Mouse (Mus musculus): Measurements from ENCODE around the gene Cfap52. TPM values are rescaled to one million over a fixed set of nuclear protein-coding genes. Genes with fewer than 3 reads are reported as not detected.

Cfap52 gene
- polyA plus RNA-seq, 1 experiment from 2014 or later, result 2.8 TPM

- no peak for ATAC-seq (ENCODE audit: low FRiP score)
Observed at GRCm38 (mm10) chr11:67973225-67973624, 7.8 kb upstream of the Cfap52 start.

GRCm38 (mm10) chr11:67972606-67973005 is 7.2 kb upstream of the Cfap52 start:
- 78% methylated on average over 1 of the region's 1 CpGs for WGBS
- no peak overlapping the region for H3K4me3 ChIP-seq (replicated peaks)
- H3K9ac ChIP-seq (replicated peaks), result no peak overlapping the region
- H3K27me3 ChIP-seq (replicated peaks), result no peaks in the 10 kb centered on the region
- no peak overlapping the region for H3K4me2 ChIP-seq
- H3K4me1 ChIP-seq, result peaks cover 5% of the 10 kb centered on the region
- no peak overlapping the region for H3K27ac ChIP-seq (replicated peaks)
- no peak for ATAC-seq (ENCODE audit: low FRiP score)
- H3K9me3 ChIP-seq (replicated peaks), result no peaks in the 10 kb centered on the region
- H3K36me3 ChIP-seq, result peaks cover 27% of the 10 kb centered on the region

More at GRCm38 (mm10) chr11:67973225-67973624, 7.8 kb upstream of the Cfap52 start:
- H3K36me3 ChIP-seq, result peaks cover 27% of the 10 kb centered on the region
- H3K9ac ChIP-seq (replicated peaks), result no peak overlapping the region
- no peaks in the 10 kb centered on the region for H3K27me3 ChIP-seq (replicated peaks)
- no peaks in the 10 kb centered on the region for H3K9me3 ChIP-seq (replicated peaks)
- H3K4me1 ChIP-seq, result no peaks in the 10 kb centered on the region
- WGBS, result 91% methylated on average over 5 of the region's 5 CpGs
- no peak overlapping the region for H3K27ac ChIP-seq (replicated peaks)
- H3K4me2 ChIP-seq, result no peak overlapping the region
- no peak overlapping the region for H3K4me3 ChIP-seq (replicated peaks)

DNA sequence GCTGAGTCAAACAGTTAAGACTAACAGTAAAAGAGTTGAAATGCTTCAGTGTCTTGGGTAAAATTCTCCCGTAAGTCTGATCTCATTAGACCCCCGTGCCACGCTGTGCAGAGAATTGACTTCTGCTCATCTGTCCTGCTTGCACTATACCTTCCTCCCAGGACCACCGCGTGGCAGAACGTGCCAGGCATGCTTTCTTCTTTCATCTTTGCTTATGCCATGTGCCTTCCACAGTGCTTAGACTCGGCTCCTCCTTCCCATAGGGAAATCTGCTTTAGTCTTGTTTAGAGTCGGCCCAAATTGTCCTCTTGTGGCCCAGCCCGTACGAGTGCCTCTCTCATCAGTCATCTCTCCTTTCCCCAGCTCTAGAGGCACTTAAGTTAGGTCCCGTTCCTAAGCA is 2.4 kb upstream of the Cfap52 start:
- no peaks in the 10 kb centered on the region for H3K9me3 ChIP-seq (replicated peaks)
- 74% methylated on average over 11 of the region's 11 CpGs for WGBS

DNA sequence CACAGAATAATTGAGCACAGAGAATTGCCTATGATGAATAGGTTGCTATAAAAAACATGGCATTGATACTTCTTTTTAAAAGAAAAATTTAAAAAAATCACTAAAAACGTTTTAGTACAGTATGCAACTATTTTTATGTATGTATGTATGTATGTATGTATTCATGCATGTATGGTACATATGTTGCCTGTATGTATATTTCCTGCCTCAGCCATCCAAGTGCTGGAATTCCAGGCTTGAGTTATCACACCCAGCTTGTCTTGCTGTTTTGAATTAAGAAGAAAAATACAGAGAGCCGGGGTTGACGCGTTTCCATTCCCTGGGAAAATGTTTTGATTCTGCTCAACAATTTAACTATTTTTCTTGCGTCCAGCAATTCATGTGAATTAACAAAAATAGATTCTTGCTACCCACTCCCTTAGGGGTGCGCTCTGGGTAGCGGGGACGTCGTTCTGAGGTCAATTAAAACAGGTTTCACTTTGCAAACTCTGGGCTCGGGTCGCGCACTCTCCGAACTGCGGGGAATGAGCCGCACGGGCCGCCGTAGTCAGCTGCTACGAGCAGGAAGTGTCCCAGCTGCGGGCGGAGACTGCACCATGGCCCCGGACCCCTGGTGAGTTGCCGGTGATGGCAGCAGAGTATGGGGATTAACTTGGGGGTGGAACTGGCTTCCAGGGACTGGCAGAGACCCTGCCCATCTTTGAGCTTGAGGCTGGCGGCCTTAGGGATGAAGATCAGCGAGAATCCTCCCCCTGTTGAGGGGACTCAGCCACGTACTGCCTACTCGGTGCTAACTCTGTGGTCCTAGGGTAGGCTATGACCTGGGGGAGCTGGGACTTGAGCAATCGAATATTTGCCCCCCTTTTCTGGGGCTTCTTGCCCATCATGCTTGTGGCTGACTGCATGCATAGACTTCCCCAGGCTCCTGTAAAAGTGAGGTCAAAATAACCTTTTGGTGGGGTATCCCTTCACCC is 741 bp upstream of the Cfap52 start, which contains the start of gene Stx8:
TSS of gene Stx8 (plus strand) at position 289 of the 974 bp plus-strand sequence.
- under 1% methylated on average over 28 of the region's 28 CpGs for WGBS
- peak within 1 kb of the TSS; percentile 56; the same call in 1 of the 2 replicates for H3K27ac ChIP-seq (replicated peaks)
- peak; percentile 75 for ATAC-seq (ENCODE audit: low FRiP score)
- H3K9ac ChIP-seq (replicated peaks), result peak within 1 kb of the TSS; percentile 79
- no peaks in the 10 kb centered on the region for H3K9me3 ChIP-seq (replicated peaks)
- no peaks in the 10 kb centered on the region for H3K27me3 ChIP-seq (replicated peaks)
- peak within 1 kb of the TSS; percentile 84 for H3K4me3 ChIP-seq (replicated peaks)
- peak within 1 kb of the TSS; percentile 88 for H3K4me2 ChIP-seq
- H3K4me1 ChIP-seq, result peaks cover 25% of the 10 kb centered on the region
- H3K36me3 ChIP-seq, result peaks cover 11% of the 10 kb centered on the region; the same call in 1 of the 2 replicates

More for the DNA sequence above, 2.4 kb upstream of the Cfap52 start:
- H3K9ac ChIP-seq (replicated peaks), result no peak overlapping the region
- ATAC-seq (ENCODE audit: low FRiP score), result no peak
- H3K4me2 ChIP-seq, result no peak overlapping the region
- H3K4me3 ChIP-seq (replicated peaks), result no peak overlapping the region
- H3K36me3 ChIP-seq, result peaks cover 15% of the 10 kb centered on the region
- peaks cover 25% of the 10 kb centered on the region for H3K4me1 ChIP-seq
- no peak overlapping the region for H3K27ac ChIP-seq (replicated peaks)
- H3K27me3 ChIP-seq (replicated peaks), result no peaks in the 10 kb centered on the region

DNA sequence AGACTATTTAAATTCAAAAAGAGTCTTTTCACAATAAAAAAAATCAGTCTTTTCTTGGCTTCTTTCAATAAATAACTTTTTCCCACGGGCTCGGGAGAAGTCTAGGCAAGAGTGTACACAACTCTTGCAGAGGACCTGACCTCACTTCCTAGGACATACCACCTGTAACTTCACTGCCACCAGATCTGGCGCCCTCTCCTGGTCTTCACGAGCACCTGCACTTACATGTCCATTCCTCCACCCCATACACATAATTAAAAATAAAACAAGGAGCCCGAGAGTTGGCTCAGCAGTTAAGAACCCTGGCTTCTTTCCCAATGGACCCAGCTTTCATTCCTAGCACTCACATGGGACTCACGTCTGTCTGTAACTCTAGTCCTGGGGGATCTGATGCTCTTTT is 1.3 kb downstream of the Cfap52 start:
- Histone ChIP-seq H3K4me3 (replicated peaks) (no peak overlapping the region), H3K9ac (replicated peaks) (no peak overlapping the region), H3K4me2 (no peak overlapping the region), H3K36me3 (no peaks in the 10 kb centered on the region), H3K9me3 (replicated peaks) (no peaks in the 10 kb centered on the region), H3K4me1 (peaks cover 25% of the 10 kb centered on the region), H3K27me3 (replicated peaks) (no peaks in the 10 kb centered on the region), H3K27ac (replicated peaks) (no peak overlapping the region)
- no peak for ATAC-seq (ENCODE audit: low FRiP score)
- 80% methylated on average over 6 of the region's 6 CpGs for WGBS

- ATAC-seq (ENCODE audit: low FRiP score), result no peak
- no peak overlapping the region for H3K9ac ChIP-seq (replicated peaks)
- no peak overlapping the region for H3K4me2 ChIP-seq
- no peaks in the 10 kb centered on the region for H3K27me3 ChIP-seq (replicated peaks)
- H3K27ac ChIP-seq (replicated peaks), result no peak overlapping the region
- H3K4me3 ChIP-seq (replicated peaks), result no peak overlapping the region
- H3K4me1 ChIP-seq, result no peaks in the 10 kb centered on the region
- WGBS, result 90% methylated on average over 6 of the region's 6 CpGs
- H3K9me3 ChIP-seq (replicated peaks), result no peaks in the 10 kb centered on the region
- no peaks in the 10 kb centered on the region for H3K36me3 ChIP-seq
Observed at GRCm38 (mm10) chr11:67954413-67954812, 11.0 kb downstream of the Cfap52 start.

DNA sequence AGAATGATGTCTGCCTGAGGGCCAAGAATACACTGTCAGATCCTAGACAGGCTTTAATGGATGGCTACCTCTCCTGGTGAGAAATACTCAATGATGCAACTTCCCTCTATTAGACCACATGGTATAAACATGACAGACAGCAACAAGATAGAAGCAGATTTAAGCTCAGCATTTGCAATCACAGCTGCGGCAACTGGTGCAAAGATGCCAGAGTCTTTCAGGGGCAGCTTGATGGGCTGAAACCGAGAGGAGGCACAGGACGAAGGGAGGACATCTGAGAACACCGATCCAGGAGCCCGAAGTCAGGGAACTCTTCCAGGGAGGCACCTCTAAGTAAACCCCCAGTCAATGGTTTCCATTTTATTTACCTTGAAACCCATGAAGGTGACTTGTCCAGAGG is 11.8 kb downstream of the Cfap52 start:
- no peaks in the 10 kb centered on the region for H3K27me3 ChIP-seq (replicated peaks)
- WGBS, result 89% methylated on average over 5 of the region's 5 CpGs
- no peaks in the 10 kb centered on the region for H3K36me3 ChIP-seq
- no peaks in the 10 kb centered on the region for H3K4me1 ChIP-seq
- no peak for ATAC-seq (ENCODE audit: low FRiP score)
- H3K9me3 ChIP-seq (replicated peaks), result no peaks in the 10 kb centered on the region
- no peak overlapping the region for H3K27ac ChIP-seq (replicated peaks)
- no peak overlapping the region for H3K4me3 ChIP-seq (replicated peaks)
- no peak overlapping the region for H3K4me2 ChIP-seq
- H3K9ac ChIP-seq (replicated peaks), result no peak overlapping the region

DNA sequence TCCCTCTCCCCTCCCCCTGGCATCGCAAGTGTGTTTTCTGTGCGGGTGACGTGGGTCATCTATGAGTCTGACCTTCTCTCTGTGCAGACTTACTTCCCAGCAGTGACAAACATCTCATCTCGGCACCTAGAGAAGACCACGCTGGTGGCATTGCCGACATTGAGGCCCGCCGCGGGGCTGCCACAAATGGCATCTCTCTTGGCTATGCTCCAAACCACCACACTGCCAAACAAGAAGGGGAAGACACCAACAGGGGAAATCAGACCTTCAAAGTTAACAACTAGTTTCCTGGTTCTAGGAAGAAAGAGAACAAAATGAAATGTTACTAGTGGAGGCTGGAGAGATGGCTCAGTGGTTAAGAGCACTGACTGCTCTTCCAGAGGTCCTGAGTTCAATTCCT is 16.0 kb downstream of the Cfap52 start:
- ATAC-seq (ENCODE audit: low FRiP score), result no peak
- Histone ChIP-seq H3K27me3 (replicated peaks) (no peaks in the 10 kb centered on the region), H3K4me2 (no peak overlapping the region), H3K4me3 (replicated peaks) (no peak overlapping the region), H3K9me3 (replicated peaks) (no peaks in the 10 kb centered on the region), H3K36me3 (no peaks in the 10 kb centered on the region), H3K27ac (replicated peaks) (no peak overlapping the region), H3K4me1 (no peaks in the 10 kb centered on the region), H3K9ac (replicated peaks) (no peak overlapping the region)
- 88% methylated on average over 9 of the region's 9 CpGs for WGBS

- no peak overlapping the region for H3K9ac ChIP-seq (replicated peaks)
- H3K36me3 ChIP-seq, result no peaks in the 10 kb centered on the region
- WGBS, result 68% methylated on average over 3 of the region's 3 CpGs
- no peak overlapping the region for H3K27ac ChIP-seq (replicated peaks)
- H3K9me3 ChIP-seq (replicated peaks), result no peaks in the 10 kb centered on the region
- H3K4me1 ChIP-seq, result no peaks in the 10 kb centered on the region
- no peak overlapping the region for H3K4me3 ChIP-seq (replicated peaks)
- no peak overlapping the region for H3K4me2 ChIP-seq
- no peak for ATAC-seq (ENCODE audit: low FRiP score)
- no peaks in the 10 kb centered on the region for H3K27me3 ChIP-seq (replicated peaks)
Observed at GRCm38 (mm10) chr11:67948229-67948628, 17.2 kb downstream of the Cfap52 start.

DNA sequence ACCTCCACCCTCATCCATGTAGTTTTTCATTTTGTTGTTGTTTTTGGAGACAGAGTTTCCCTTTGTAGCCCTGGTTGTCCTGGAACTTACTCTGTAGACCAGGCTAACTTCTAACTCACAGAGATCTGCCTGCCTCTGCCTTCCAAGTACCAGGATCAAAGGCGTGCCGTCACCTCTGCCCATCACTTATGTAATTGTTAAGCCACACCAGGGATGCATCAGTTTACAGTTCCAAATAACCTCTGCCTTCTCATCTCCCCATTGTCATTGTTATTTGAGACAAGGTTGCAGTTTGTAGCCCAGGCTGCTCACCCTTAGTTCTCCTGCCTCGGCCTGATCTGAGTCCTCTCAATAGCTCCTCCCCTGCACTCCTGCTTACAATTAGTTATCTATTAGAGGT is 33.3 kb downstream of the Cfap52 start:
- H3K9me3 ChIP-seq (replicated peaks), result no peaks in the 10 kb centered on the region
- H3K36me3 ChIP-seq, result no peaks in the 10 kb centered on the region
- no peak overlapping the region for H3K27ac ChIP-seq (replicated peaks)
- H3K9ac ChIP-seq (replicated peaks), result no peak overlapping the region
- no peaks in the 10 kb centered on the region for H3K4me1 ChIP-seq
- no peaks in the 10 kb centered on the region for H3K27me3 ChIP-seq (replicated peaks)
- H3K4me2 ChIP-seq, result no peak overlapping the region
- WGBS, result 94% methylated on average over 3 of the region's 3 CpGs
- H3K4me3 ChIP-seq (replicated peaks), result no peak overlapping the region
- ATAC-seq (ENCODE audit: low FRiP score), result no peak

GRCm38 (mm10) chr11:67926348-67927055 is 38.9 kb downstream of the Cfap52 start:
- Histone ChIP-seq H3K4me3 (replicated peaks) (no peak overlapping the region), H3K4me1 (peaks cover 13% of the 10 kb centered on the region), H3K27me3 (replicated peaks) (0 out of 2 replicates have a peak, but pooled peaks cover 3% of the 10 kb centered on the region), H3K4me2 (no peak overlapping the region), H3K36me3 (no peaks in the 10 kb centered on the region), H3K9me3 (replicated peaks) (no peaks in the 10 kb centered on the region), H3K9ac (replicated peaks) (no peak overlapping the region), H3K27ac (replicated peaks) (no peak overlapping the region)
- 17% methylated on average over 14 of the region's 15 CpGs for WGBS
- no peak for ATAC-seq (ENCODE audit: low FRiP score)

All from neural tube, embryonic 15.5 days (tissue).